Mouse (Mus musculus) ES-E14 (cell line): ENCODE measurements around the gene Foxp4. TPM values are rescaled to one million over a fixed set of nuclear protein-coding genes. Genes with fewer than 3 reads are reported as not detected.
A peak's percentile ranks its signal among the peaks of the same experiment; 100 is the strongest.

Experiments
- DNase-seq: peaks from one replicate; pipeline ENCODE4 v3.0.0-alpha.2; 2013; ENCODE audit warnings: low read depth, low spot score
- H3K27ac ChIP-seq: 2 replicates; pipeline ENCODE4 v1.5.1; 2012; ENCODE audit warnings: low read depth, mild to moderate bottlenecking, low read length, moderate library complexity, mixed read lengths; ENCODE audit not compliant: poor library complexity, insufficient read depth, severe bottlenecking
- H3K36me3 ChIP-seq: 2 replicates; pipeline ENCODE4 v1.6.1; 2012; ENCODE audit warnings: mild to moderate bottlenecking, low read length, moderate library complexity, mixed read lengths; ENCODE audit not compliant: control insufficient read depth, poor library complexity, insufficient read depth, severe bottlenecking
- H3K4me1 ChIP-seq, 2 experiments: fragments of 150-350 bp in 1 of 2; sonication (generic) in 1 of 2; 2 replicates each; pipeline ENCODE4 v1.6.1; 2012; ENCODE audit warnings: low read length in 2 of 2, mild to moderate bottlenecking in 1 of 2, mixed read lengths in 1 of 2; ENCODE audit not compliant: control insufficient read depth in 2 of 2, insufficient read depth in 2 of 2, poor library complexity in 1 of 2
- H3K4me3 ChIP-seq, 2 experiments: fragments of 150-350 bp in 1 of 2; sonication (generic) in 1 of 2; 2 replicates each; pipeline ENCODE4 v1.5.1; 2012; ENCODE audit warnings: low read length in 2 of 2, low read depth in 1 of 2, mild to moderate bottlenecking in 1 of 2, mixed read lengths in 1 of 2; ENCODE audit not compliant: insufficient read depth in 1 of 2, poor library complexity in 1 of 2, severe bottlenecking in 1 of 2
- H3K9ac ChIP-seq: 2 replicates; pipeline ENCODE4 v1.6.1; 2012; ENCODE audit warnings: low read depth, mild to moderate bottlenecking, low read length, mixed read lengths; ENCODE audit not compliant: poor library complexity, insufficient read depth, severe bottlenecking
- H3K9me3 ChIP-seq: fragments of 150-350 bp; sonication (generic); 2 replicates; pipeline ENCODE4 v1.6.1; 2012; ENCODE audit warnings: low read depth, mild to moderate bottlenecking, low read length; ENCODE audit not compliant: control insufficient read depth, insufficient read depth
- CHD2 ChIP-seq: IDR thresholded peaks from 2 replicates; pipeline ENCODE4 v1.6.1; 2014; ENCODE audit warnings: mild to moderate bottlenecking, low read depth, low read length, inconsistent platforms
- HCFC1 ChIP-seq: IDR thresholded peaks from 2 replicates; pipeline ENCODE4 v1.6.1; 2012; ENCODE audit warnings: low read length, inconsistent platforms, borderline replicate concordance; ENCODE audit not compliant: insufficient read depth
- MAFK ChIP-seq: IDR thresholded peaks from 2 replicates; pipeline ENCODE4 v1.6.1; 2014; ENCODE audit warnings: mild to moderate bottlenecking, low read depth, low read length, inconsistent platforms; ENCODE audit not compliant: insufficient read depth
- ZC3H11A ChIP-seq: IDR thresholded peaks from 2 replicates; pipeline ENCODE4 v1.6.1; 2012; ENCODE audit warnings: low read depth, mild to moderate bottlenecking, inconsistent platforms, low read length, borderline replicate concordance
- ZNF384 ChIP-seq: IDR thresholded peaks from 2 replicates; pipeline ENCODE4 v1.6.1; 2012; ENCODE audit warnings: low read depth, low read length, inconsistent platforms
- in situ Hi-C, 2 experiments: fragments of 600-800 bp; cut with MboI; formaldehyde crosslinking; loops; one replicate each; pipeline ENCODE4 v1.15.1; 2025; ENCODE audit warnings: low sequenced_read_pairs in 2 of 2, inconsistent platforms in 1 of 2; ENCODE audit not compliant: unreplicated experiment in 2 of 2
- total RNA-seq: library from RNA; depleted of rRNA; stranded (reverse); fragments of 300-350 nt; gene quantifications from 2 replicates; pipeline ENCODE4 v1.2.3, GENCODE M21; 2012

Gene Foxp4
- total RNA-seq, 1 experiment = 25.2 TPM

GRCm38 (mm10) chr17:47888155-47888455 is 36.3 kb downstream of the Foxp4 start:
- Histone ChIP-seq H3K27ac (peak overlapping the region; percentile 98), H3K36me3 (peaks cover 34% of the 10 kb centered on the region), H3K9me3 (no peaks in the 10 kb centered on the region), H3K4me1 (peaks cover 14 to 35% of the 10 kb centered on the region in 2 experiments), H3K9ac (0 out of 2 replicates have a peak overlapping the region, but pooled peaks have one; percentile 13), H3K4me3 (peak overlapping the region; percentile 24 to 61; a peak in 3 of 4 replicates)
- DNase-seq = no peak
- in situ Hi-C loops = no loop called here
- TF ChIP-seq CHD2 (no peak), ZC3H11A (no peak), MAFK (no peak), ZNF384 (no peak), HCFC1 (no peak)

- in situ Hi-C loops = no loop called here
- H3K9me3 ChIP-seq = no peaks in the 10 kb centered on the region
- peaks cover 14 to 36% of the 10 kb centered on the region in 2 experiments for H3K4me1 ChIP-seq
- H3K27ac ChIP-seq = peak overlapping the region; percentile 98
- H3K9ac ChIP-seq = 0 out of 2 replicates have a peak overlapping the region, but pooled peaks have one; percentile 13
- H3K4me3 ChIP-seq = peak overlapping the region; percentile 24 to 61; a peak in 3 of 4 replicates
- peaks cover 37% of the 10 kb centered on the region for H3K36me3 ChIP-seq
- DNase-seq = peak; percentile 86
- no peak for TF ChIP-seq ZNF384
- no peak for TF ChIP-seq MAFK
- TF ChIP-seq HCFC1 = no peak
- no peak for TF ChIP-seq ZC3H11A
- no peak; the same call in 1 of the 2 replicates for TF ChIP-seq CHD2
Observed at GRCm38 (mm10) chr17:47887381-47888154, 36.9 kb downstream of the Foxp4 start.

DNA sequence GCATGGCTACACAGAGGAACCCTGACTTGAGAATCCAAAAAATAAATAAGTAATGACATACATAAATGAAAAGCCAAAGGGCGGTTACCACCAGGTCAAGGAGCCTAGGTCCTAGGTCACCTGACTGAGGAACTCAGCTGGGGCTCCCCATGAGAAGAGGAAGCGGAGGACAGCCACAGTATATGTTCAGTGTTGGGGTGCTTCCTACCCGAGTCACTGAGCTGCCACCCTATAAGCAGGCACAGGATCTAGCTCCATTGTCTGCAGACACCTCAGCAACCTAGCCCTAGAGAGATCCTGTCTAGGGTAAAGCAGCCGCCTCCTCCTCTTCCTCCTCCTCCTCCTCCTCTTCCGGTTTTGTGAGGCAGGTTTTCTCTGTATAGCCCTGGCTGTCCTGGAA is 41.3 kb downstream of the Foxp4 start:
- TF ChIP-seq ZC3H11A (no peak), ZNF384 (no peak), HCFC1 (no peak), CHD2 (no peak), MAFK (no peak)
- Histone ChIP-seq H3K9ac (no peak overlapping the region), H3K4me1 (peaks cover 4 to 44% of the 10 kb centered on the region in 2 experiments; a peak in 2 of 4 replicates), H3K9me3 (no peaks in the 10 kb centered on the region), H3K36me3 (peaks cover 60% of the 10 kb centered on the region), H3K4me3 (no peak overlapping the region), H3K27ac (no peak overlapping the region)
- DNase-seq = no peak
- in situ Hi-C loops = no loop called here

GRCm38 (mm10) chr17:47881330-47881729 is 43.1 kb downstream of the Foxp4 start:
- Histone ChIP-seq H3K4me3 (no peak overlapping the region), H3K9ac (no peak overlapping the region), H3K4me1 (peaks cover 5 to 48% of the 10 kb centered on the region in 2 experiments; a peak in 3 of 4 replicates), H3K9me3 (no peaks in the 10 kb centered on the region), H3K27ac (no peak overlapping the region), H3K36me3 (peaks cover 63% of the 10 kb centered on the region)
- no peak for DNase-seq
- in situ Hi-C loops = no loop called here
- TF ChIP-seq ZNF384 (no peak), CHD2 (no peak), MAFK (no peak), ZC3H11A (no peak), HCFC1 (no peak)
